Mouse (Mus musculus) layer of hippocampus, postnatal 14 days (tissue): ENCODE results near the gene Vwa5b1. TPM values are rescaled to one million over a fixed set of nuclear protein-coding genes. Genes with fewer than 3 reads are reported as not detected.

Experiments used
- DNase-seq, 2 experiments: peaks; one replicate each; pipeline ENCODE4 v3.0.0; 2021 to 2022; ENCODE audit warnings: low spot score in 2 of 2, mixed read lengths in 1 of 2
- total RNA-seq, 2 experiments: library from RNA; stranded (reverse); gene quantifications; 2 replicates each; pipeline ENCODE4 v1.2.3; 2021

Gene Vwa5b1
- total RNA-seq, 2 experiments from 2014 or later = 1.6 to 3.0 TPM

- DNase-seq = no peak
Observed at GRCm38 (mm10) chr4:138531761-138532160, 103.9 kb downstream of the Vwa5b1 start.

DNA sequence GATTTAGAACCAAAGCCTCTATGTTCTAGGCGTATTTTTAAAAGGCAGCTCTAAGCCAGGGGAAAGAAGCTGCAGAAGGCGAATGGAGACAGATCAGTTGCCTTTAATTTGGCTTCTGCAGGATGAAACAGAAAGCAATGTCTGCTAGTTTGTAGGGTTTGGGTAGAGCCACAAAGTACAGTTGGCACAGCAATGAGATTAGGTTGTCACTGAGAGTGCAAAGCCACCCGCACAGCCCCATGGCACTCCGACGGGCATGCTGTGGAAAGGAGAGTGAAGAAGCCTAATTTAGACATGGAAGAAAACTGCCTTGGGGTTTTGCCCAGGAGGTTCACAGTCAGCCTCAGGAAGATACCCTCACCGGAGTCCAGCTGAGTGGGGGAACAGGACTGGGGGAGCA, 105.7 kb downstream of the Vwa5b1 start:
- no peak for DNase-seq

- DNase-seq = no peak
Observed at GRCm38 (mm10) chr4:138525684-138526083, 110.0 kb downstream of the Vwa5b1 start.

GRCm38 (mm10) chr4:138524769-138525168, 110.9 kb downstream of the Vwa5b1 start:
- no peak for DNase-seq

DNA sequence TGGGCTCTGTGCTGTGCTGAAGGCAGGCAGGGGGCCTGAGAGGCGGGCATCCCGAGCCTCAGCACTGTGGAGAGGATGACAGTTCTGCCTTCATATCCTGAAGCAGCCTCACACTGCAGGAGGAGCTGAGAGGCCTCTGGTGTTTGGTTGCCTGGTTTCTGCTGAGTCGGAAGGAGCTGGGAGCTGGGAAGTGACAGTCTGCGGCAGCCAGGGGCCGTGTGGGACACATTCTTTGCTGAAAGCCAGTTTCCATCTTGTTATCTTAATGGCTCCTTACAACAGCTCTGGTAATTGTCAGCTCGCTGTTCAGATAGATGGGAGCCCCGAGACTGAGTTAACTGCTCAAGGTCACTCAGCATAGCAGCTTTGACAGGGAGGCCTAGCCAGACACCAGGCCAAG, 111.9 kb downstream of the Vwa5b1 start:
- no peak for DNase-seq

- no peak for DNase-seq
Observed at GRCm38 (mm10) chr4:138522296-138522695, 113.4 kb downstream of the Vwa5b1 start.

GRCm38 (mm10) chr4:138517153-138517789, 118.4 kb downstream of the Vwa5b1 start:
- peak in 1 of 2 experiments; percentile 72 for DNase-seq

DNA sequence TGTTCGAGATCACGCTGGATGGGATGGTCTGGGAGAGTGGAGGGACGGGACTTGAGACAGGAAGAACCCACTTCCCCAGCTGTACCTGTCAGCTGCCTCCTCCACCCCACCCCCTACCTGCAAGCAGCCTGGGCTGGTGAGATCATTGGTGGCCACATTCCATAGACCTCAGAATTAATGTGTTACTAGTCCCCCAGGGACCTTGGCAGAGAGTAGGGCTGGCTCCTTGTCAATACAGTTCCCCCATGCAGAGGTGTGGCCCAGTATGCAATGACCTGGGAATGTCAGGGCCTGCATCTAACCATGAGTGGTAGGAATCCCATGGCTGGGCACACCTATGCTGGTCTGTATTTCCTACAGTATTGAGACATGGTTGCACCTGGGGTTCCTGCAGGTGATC, 119.2 kb downstream of the Vwa5b1 start:
- DNase-seq = no peak

Other genes with a start within 250 kb of the Vwa5b1 start
- gene Fam43b, start 239.4 kb downstream of the Vwa5b1 start, total RNA-seq = 10 to 100 TPM; 24.2 to 24.3 TPM
- 10 to 100 TPM; 43.4 to 46.7 TPM for gene Mul1, start 201.2 kb downstream of the Vwa5b1 start, total RNA-seq
- gene Camk2n1, start 181.6 kb downstream of the Vwa5b1 start, total RNA-seq = 100 to 1,000 TPM; 211 to 242 TPM
- gene Pla2g2c, start 88.9 kb upstream of the Vwa5b1 start, total RNA-seq = under 1 TPM in 1 of 2 experiments, not detected in 1; 0.28 TPM
- gene Ubxn10, start 101.3 kb upstream of the Vwa5b1 start, total RNA-seq = 1 to 10 TPM; 1.5 to 2.7 TPM
- under 1 TPM; 0.16 to 0.60 TPM for gene Pla2g2f, start 121.7 kb upstream of the Vwa5b1 start, total RNA-seq
- under 1 TPM in 1 of 2 experiments, not detected in 1; 0.29 TPM for gene Pla2g2d, start 139.9 kb upstream of the Vwa5b1 start, total RNA-seq
- 1 to 10 TPM; 1.3 to 3.1 TPM for gene Pla2g5, start 227.6 kb upstream of the Vwa5b1 start, total RNA-seq
- gene Gm13030, start 238.1 kb upstream of the Vwa5b1 start, total RNA-seq = not detected
- gene Pla2g2e, start 242.1 kb upstream of the Vwa5b1 start, total RNA-seq = not detected